Mouse (Mus musculus) neural tube, embryonic 10.5 days (tissue): Measurements from ENCODE around the gene Smim13.

Experiments
- DNase-seq: peaks from one replicate; pipeline ENCODE4 v3.0.0-alpha.2; 2017; ENCODE audit warnings: low spot score; ENCODE audit errors: extremely low spot score

The Smim13 gene

DNA sequence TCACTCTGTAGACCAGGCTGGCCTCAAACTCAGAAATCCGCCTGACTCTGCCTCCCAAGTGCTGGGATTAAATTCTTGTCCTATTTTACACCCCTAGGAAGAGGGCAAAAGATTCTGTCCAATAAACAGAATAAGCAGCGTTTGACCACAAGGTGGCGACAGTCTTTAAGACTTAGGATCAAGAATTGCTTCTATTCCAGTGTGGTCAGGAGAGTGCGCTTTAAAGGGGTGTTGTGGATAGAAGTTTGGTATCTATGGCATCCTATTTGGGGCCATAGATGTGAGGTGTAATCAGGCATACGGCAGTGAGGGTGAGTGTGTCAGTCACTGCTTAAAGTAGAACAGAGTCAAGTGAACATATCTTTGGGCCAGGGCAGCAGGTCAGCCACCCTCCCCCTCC lies 33.6 kb downstream of the Smim13 start:
- peak; percentile 65 for DNase-seq

DNA sequence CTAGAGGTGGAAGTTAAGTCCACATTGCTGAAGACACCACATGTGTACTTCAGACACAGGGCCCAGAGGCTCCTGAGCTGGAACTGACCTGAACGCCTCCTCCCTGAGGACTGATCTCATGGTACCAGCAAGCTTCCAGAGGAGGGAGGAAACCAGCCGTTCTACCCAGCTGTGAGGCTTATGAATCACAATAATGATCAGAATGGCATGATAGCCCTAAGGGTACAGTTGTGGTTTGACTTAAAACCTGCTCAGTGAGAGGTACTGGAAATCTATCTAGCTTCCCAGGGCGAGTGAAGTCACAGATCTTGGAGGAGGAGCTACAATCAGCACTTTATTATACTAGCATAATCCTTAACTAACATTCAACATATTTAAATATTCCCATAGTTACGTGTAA lies 35.8 kb downstream of the Smim13 start:
- DNase-seq, result no peak

DNA sequence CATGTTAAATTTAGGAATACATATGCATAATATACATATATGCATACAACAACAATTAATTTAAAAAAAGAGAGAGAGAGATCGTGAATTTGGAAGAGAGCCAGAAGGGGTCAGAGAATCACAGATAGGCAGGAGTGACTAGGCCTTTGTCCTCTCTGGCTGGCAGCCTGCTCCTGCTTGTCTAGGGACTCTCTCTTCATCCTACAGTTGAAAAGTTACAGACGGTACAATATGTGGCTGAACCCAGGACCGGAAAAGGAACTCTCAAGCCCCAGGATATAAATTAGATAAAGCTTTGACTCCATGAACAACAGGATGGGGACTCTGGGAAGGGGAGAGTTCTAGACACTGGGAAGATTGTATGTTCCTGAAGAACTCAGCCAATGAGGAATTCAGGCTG lies 36.6 kb downstream of the Smim13 start:
- DNase-seq, result no peak

DNA sequence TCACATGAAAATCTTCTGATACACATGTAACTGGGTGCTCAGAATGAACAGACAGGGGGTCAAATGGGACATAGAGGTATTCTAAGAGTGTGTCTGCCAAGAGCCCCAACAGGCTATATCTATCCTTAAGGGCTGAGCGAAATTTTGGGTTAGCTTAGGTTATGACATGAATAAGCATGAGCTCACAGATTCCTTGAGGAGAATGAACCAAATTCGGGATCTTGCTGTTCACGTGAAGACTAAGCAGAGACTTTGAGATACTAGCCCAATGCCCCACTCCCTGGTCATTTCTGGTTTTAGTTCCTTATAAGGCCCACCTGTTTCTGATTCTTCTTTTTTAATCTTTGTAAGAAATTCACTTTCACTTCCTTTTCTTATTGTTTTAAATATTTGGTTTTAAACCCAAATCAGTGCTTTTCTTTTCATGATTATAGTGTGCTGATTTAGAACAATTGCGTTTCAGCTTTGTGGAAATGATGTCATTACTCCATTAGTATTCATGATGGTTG lies 41.9 kb downstream of the Smim13 start:
- no peak for DNase-seq

DNA sequence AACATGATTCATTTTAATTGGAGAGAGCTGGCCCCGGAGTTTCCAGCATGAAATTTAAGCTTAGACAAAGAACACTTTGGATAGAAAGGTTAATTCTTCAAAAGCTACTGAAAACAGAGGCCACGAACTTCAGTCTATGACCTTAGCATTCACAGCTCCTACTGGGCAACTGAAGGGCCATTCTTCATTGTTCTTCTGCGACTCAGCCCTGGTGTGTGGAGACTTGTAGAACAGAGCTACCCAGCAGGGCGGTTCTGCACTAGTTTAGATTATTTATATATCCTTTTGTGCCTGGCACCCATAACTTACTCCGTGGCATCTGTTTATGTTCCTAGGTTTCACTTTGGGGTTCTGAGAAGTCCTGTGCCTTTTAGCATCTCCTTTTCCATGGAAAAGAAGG lies 44.0 kb downstream of the Smim13 start:
- peak; percentile 29 for DNase-seq

DNA sequence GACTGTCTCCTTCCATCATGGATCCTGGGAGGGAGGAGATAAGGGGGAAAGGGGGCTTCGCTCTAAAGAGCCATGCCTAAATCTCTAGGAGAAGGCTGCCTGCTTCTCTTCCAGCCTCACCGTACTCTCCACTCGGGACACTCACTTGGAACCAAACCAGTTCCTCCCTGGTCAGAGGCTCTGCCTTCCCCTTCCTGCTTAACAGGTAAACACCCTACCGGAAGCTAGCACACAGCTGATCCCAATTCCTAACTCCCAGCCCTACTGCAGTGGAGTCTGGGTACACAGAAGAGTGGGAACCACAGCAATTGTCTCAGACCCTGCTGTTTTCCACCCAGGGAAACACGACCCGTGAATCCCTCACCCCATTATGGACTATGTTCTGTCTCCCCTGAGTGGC lies 46.2 kb downstream of the Smim13 start:
- DNase-seq, result no peak

DNA sequence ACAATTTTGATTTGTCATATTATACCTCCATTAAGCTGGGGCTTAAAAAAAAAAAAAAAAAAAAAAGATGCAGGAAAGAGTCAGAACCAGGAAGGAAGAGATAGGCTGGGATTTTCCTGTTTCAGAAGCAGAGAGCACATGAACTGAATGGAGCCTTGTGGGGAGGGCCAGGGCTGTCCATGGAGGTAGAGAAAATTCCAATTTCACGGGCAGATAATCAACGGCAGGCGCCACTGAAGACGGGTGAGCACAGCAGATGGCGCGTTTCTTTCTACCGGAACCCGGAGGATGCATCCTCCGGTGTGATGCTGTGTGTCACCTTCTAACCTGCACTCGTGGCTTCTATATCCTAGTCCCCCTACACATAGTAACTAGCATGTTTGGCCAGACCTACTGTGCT lies 46.8 kb downstream of the Smim13 start:
- DNase-seq, result no peak

DNA sequence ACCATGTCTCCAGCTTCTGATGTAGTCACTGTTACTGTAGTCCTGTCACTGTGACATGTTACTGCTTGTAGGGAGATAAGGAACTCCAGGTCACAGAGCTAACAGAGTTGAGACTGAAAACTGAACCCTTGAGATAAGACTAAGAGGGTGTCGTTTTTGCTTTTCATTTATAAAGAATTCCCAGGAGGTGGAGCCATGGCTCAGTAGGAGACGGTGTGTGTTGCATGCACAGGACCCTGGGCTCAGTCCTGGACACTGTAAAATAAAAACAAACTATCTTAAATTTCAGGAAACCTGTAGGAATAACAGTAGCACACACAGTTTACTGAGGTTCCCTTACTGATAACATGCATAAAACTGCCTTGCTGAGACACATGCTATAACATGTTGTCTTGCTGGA lies 48.9 kb downstream of the Smim13 start:
- DNase-seq, result no peak

DNA sequence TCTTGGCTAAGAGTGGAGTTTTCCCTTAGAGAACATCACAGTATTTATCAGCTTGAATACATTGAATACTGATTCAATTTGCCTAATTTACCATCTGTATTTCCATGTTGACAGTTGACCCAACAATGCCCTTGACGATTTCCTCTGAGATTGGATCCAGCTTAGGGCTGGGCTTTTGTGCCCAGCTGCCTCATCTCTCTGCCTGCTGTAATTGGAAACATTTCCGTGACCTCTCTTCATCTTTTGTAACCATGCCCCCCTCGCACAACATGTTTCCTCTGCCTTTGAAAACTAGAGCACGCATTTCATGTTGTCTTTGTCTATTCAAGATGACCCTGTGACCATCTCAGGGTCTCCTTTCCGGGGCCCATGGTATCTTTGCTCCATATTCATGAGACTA lies 49.4 kb downstream of the Smim13 start:
- peak; percentile 30 for DNase-seq

DNA sequence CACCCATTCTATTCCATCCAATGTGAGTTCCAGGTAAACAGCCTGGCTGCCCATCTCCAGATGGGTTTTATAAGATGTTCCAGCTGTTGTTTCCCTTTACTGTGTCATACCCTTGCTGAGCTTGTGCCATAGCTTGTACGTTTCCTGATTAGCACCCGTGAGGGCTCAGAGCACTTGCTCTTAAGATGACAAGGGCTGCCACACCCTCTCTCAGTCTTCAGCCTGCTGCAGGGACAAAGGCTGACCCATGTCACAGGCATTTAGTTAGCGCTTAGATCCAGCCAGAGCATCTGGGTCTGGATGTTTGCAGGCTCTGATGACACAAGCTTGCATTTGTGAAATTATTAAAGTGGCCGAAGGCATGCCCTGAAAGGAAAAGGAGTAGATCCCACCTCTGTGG lies 50.4 kb downstream of the Smim13 start:
- DNase-seq, result no peak

DNA sequence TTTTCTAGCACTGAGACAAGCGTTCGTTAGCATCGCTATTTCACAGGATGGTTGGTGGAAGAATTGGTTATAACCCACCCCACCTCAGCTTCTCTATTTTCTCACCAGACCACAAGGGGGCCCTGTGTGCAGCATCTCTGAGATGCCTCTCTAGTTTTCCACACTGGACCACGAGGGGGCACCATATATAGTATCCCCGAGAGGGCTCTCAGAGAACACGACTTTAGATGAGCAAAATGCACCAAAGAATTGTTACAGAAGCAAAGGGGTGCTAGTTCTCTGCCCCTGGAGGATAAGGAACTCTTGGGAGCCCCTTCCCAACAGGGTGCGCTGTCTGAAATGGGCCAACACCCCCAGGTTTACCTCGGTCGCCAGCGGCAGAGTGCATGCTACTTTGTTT lies 53.1 kb downstream of the Smim13 start:
- DNase-seq, result peak; percentile 61

DNA sequence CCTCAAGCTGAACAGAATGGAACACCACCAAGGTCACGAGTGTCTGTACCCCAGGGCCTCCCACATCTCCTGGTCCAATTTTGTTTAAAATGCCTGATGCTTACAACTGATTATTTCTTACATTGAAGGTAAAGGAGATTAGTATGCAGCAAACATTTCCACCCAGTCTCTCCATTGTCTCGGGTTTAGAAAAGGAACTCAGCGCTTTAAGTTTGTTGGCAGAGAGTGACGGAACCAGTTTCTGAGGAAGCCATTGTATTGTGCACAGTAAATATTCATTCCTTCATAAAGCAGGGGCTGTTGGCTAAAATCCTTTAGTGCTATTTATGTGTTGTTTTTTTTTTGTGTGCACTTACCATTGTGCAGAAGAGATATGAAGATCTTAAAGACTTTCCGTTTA lies 71.1 kb downstream of the Smim13 start:
- no peak for DNase-seq

DNA sequence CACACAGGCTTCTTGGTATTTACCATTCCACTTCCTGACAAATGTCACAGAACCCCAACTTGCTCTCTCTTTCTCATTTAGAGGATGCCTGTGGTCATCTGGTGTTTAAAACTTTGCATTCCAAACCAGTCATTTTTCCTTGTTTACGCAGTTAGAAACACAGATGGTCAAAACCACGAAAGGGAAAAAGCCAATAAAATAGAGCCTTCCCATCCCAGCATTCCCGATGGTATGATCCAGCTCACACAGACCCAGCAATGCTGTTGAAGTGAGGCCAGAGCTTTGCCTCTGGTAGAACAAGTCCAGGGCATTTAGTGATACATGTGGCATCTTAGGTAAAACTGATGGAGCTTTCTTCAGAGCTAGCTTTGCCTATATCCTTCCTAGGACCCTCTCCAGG lies 71.8 kb downstream of the Smim13 start:
- no peak for DNase-seq

DNA sequence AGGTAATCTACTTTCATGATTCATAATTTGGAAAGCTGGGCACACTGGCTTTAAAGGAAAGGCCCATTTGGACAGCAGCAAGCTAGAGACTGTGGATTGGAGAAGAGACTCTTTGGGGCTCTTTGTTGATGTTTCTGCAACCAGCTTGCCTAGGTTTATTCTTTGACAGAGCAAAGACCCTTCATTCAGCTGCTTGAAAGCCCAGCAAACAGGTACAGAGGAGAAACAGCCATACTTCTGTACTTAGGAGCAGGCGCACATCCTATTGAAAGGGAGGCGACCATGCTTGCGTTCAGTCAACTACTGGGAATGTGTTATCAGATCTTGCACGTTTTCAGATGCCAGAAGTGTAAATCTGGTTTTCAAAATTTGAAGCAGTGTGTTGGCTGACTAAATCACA lies 75.0 kb downstream of the Smim13 start:
- DNase-seq, result no peak

DNA sequence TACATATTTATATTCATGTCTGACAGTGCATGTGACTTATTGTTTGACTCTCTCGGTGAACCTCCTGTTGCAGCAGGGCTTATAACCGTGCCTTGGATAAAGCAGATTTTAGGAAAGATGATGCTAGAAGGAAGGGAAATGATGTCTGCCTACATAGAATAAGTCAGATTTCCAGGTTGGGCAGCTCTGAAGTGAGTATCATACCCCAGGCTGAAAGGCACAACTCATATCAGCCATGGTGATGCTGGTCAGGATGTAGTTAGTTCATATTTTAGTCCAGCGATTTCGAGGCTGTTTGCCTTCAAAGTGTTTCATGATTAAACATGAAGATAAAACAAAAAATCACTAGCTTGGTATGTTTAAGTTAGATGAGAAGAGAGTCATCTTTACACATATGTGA lies 75.7 kb downstream of the Smim13 start:
- DNase-seq, result no peak

DNA sequence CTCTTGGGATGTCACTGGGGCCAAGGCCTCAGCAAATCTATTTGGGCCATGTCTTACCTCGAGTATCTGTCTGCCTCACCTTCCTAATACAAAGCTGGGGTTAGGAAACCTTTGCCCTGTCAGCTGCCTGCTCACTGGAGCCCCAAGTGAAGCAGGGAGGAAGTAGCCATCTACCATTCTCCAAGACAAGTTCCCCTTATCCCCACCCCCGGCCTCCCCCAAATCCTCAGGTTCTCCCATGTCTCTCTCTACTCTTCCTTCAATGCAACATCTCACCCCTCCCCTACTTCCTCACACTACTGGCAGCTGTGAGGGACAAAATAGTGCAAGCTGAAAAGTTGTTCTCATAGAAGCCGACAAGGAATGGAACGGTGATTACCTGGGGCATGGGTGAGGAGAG lies 76.5 kb downstream of the Smim13 start:
- no peak for DNase-seq
